Mouse (Mus musculus): Measurements from ENCODE around the gene Pld6.
"Not testable (repeated sequence)": the region's sequence is repeated elsewhere in the genome, so short reads cannot be mapped to it uniquely, and the experiment has no call there.

DNA sequence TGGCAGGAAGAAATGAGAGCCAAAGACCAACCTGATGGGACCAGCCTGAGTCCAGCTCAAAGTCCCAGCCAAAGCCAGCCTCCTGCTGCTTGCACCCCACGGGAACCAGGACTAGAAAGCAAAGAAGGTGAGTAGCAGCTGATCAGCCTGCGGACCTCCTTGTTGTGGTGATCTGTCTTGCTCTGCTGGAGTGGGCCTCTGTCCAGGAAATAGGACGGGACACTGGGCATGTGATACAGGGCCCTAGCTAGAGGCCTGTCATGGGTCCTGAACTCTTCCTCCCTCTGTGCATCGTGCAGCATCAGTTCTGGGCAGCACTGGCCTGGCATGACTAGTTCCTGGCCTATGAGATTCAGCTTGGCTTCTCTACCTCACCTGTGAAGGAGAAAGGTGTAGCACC lies 51.5 kb downstream of the Pld6 start:
- not testable (repeated sequence) for TF ChIP-seq CTCF (IDR thresholded peaks at IDR 0.05 in 2 of 3, conservative IDR thresholded peaks at IDR 0.05 in 1 of 3; ENCODE audit: control insufficient read depth in 1 of 3, insufficient read depth in 1 of 3, low read depth in 2 of 3, low read length in 3 of 3, poor library complexity in 1 of 3, severe bottlenecking in 1 of 3); TCF12 (IDR thresholded peaks at IDR 0.05; ENCODE audit: low read depth, low read length); HCFC1 (IDR thresholded peaks at IDR 0.05; ENCODE audit: low read depth, low read length); MAX (IDR thresholded peaks at IDR 0.05; ENCODE audit: low read length); SIN3A (IDR thresholded peaks at IDR 0.05; ENCODE audit: low read length); ETS1 (IDR thresholded peaks at IDR 0.05; ENCODE audit: low read depth, low read length); ZKSCAN1 (IDR thresholded peaks at IDR 0.05; ENCODE audit: low read depth, low read length); EP300 (IDR thresholded peaks at IDR 0.05; ENCODE audit: low read depth in 1 of 2, low read length in 2 of 2); E2F4 (IDR thresholded peaks at IDR 0.05; ENCODE audit: borderline replicate concordance, low read depth, low read length); POLR2AphosphoS2 (IDR thresholded peaks at IDR 0.05; ENCODE audit: low read length); MYC (IDR thresholded peaks at IDR 0.05; ENCODE audit: low read depth, low read length)
